Mouse (Mus musculus): ENCODE data around the gene Reg3b.
"Not testable (repeated sequence)": the region's sequence is repeated elsewhere in the genome, so short reads cannot be mapped to it uniquely, and the experiment has no call there.

Gene Reg3b

DNA sequence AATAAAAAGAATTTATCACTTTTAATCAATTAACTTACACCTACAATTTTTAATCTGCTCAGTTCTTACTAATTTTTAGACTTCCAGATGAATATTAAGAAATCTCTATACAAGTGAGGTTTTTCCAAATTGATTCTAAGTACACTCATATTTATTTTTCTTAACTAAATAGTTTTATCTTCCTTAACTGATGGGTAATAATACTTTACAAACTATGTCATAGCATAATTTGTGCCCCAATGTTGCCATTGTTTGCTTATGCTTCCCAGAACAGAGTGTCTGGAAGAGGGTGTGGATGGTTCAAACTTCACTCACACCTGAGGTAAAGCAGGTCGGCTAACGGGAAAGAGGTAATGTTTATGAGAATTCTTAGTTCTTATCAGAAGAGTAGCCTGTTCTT lies at the start of gene Reg3b:
TSS of gene Reg3b (plus strand) at position 301 of the 400 bp plus-strand sequence.
- DNase-seq (ENCODE audit: low spot score in 2 of 2), result no peak

DNA sequence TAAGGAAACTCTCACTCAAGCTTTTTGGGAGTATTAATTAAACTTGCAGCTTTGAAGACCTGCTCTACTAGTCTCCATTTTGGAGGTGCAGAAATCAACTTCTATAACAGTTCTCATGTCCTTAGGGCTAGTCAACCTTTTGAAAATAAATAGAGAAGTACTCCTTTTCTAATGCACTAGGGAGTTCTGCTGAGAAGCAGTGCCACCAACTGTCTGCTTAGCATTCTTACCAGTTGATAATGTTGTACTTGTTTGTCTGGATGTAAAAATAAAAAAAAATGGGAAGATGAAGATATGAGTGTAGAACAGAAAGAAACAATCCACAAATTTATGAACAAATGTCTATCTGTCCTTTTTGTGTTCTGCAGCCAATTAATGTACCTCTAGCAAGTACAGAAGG lies 42.7 kb upstream of the Reg3b start:
- no peak for DNase-seq (ENCODE audit: low spot score in 2 of 2)

- DNase-seq (ENCODE audit: low spot score in 2 of 2), result no peak
Observed at GRCm38 (mm10) chr6:78329166-78329565, 41.3 kb upstream of the Reg3b start.

GRCm38 (mm10) chr6:78331919-78332569 lies 38.4 kb upstream of the Reg3b start:
- DNase-seq (ENCODE audit: low spot score in 2 of 2), result no peak

- no peak for DNase-seq (ENCODE audit: low spot score in 2 of 2)
Observed at GRCm38 (mm10) chr6:78340296-78340695, 30.2 kb upstream of the Reg3b start.

GRCm38 (mm10) chr6:78341689-78342088 lies 28.8 kb upstream of the Reg3b start:
- no peak for DNase-seq (ENCODE audit: low spot score in 2 of 2)

GRCm38 (mm10) chr6:78361971-78362563 lies 8.4 kb upstream of the Reg3b start:
- DNase-seq (ENCODE audit: low spot score in 2 of 2), result no peak

- no peak for DNase-seq (ENCODE audit: low spot score in 2 of 2)
Observed at GRCm38 (mm10) chr6:78378765-78379164, 8.3 kb downstream of the Reg3b start, which contains the start of gene Reg3d. Gene Reg3d (minus strand): TSS chr6:78378865.

GRCm38 (mm10) chr6:78380409-78380808 lies 10.0 kb downstream of the Reg3b start, which contains the start of gene Reg3a:
Gene Reg3a (plus strand): TSS chr6:78380709.
- no peak for DNase-seq (ENCODE audit: low spot score in 2 of 2)

DNA sequence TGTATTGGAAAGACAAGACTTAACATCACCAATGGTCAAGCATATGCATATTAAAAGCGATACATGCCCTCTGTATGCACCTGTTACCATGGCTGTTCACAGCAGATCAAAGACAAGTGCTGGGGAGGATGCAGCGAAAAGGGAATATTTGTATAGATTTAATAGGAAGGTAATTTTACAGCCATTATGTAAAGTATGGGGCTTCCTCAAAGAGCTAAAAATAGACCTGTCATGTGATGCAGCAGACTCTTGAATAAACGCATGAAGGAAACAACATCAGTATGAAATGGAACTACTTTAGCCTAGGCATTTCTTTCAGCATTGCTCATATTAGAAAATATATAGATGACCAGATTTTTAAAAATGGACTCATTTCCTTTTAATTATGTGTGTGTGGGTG lies 15.2 kb downstream of the Reg3b start:
- DNase-seq (ENCODE audit: low spot score in 2 of 2), result no peak

DNA sequence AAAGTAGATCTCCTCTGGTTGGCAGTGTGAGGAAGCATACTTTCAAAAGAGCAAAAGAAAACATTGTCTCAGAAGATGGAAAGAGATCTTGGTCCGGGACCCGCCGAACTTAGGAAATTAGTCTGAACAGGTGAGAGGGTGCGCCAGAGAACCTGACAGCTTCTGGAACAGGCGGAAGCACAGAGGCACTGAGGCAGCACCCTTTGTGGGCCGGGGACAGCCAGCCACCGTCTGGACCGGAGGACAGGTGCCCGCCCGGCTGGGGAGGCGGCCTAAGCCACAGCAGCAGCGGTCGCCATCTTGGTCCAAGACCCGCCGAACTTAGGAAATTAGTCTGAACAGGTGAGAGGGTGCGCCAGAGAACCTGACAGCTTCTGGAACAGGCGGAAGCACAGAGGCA lies 24.9 kb downstream of the Reg3b start, which contains the start of gene Reg2:
TSS of gene Reg2 (plus strand) at position 301 of the 400 bp plus-strand sequence.
- DNase-seq (ENCODE audit: low spot score in 2 of 2), result not testable (repeated sequence)

GRCm38 (mm10) chr6:78422411-78422810 lies 52.0 kb downstream of the Reg3b start, which contains the start of gene Reg1:
Gene Reg1 (plus strand): TSS chr6:78422711.
- DNase-seq (ENCODE audit: low spot score in 2 of 2), result not testable (repeated sequence)
